Mouse (Mus musculus) heart, postnatal 0 days (tissue): Measurements from ENCODE around the gene Asz1.

Experiments used
- CTCF ChIP-seq: IDR thresholded peaks from 2 replicates; pipeline ENCODE4 v1.5.1; 2016; ENCODE audit warnings: antibody characterized with exemption, control low read depth, low read depth
- EP300 ChIP-seq: IDR thresholded peaks from 2 replicates; pipeline ENCODE4 v1.6.1; 2016; ENCODE audit warnings: antibody characterized with exemption, low read depth

DNA sequence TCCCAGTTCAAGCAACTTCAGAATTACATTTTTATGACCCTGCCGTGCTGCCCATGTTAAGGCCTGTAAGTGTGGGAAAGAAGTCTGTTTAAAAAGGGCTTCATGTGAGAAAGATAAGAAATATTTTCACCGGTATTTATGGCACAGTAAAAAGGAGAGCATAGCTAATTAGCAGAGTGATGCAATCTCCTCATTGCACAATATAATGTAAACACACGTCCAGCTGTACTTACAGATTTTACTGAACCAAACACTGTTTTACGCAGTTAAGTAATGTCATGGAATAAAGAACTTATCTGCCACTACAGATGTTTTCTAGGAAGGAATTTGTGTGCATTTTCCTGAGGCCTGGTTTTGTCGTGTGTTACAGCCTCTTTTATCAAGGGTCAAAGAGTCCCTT, 32.3 kb downstream of the Asz1 start:
- TF ChIP-seq CTCF = no peak
- no peak for TF ChIP-seq EP300
